Mouse (Mus musculus) right cerebral cortex, postnatal 4 days (tissue): ENCODE data around the gene Ccz1.
A peak's percentile ranks its signal among the peaks of the same experiment; 100 is the strongest.
"Not testable (repeated sequence)": the region's sequence is repeated elsewhere in the genome, so short reads cannot be mapped to it uniquely, and the experiment has no call there.

Experiments used
- DNase-seq: peaks from one replicate; pipeline ENCODE4 v3.0.0-alpha.2; 2022

The Ccz1 gene

GRCm38 (mm10) chr5:144014551-144015311 is at the start of gene Ccz1:
Gene Ccz1, minus strand, starts transcription at chr5:144014877.
- DNase-seq, result peak; percentile 71

GRCm38 (mm10) chr5:144064093-144064492 is 49.4 kb upstream of the Ccz1 start:
- no peak for DNase-seq

- DNase-seq, result no peak
Measured at GRCm38 (mm10) chr5:144054340-144054739, 39.7 kb upstream of the Ccz1 start.

- no peak for DNase-seq
Measured at GRCm38 (mm10) chr5:144053450-144053849, 38.8 kb upstream of the Ccz1 start.

- no peak for DNase-seq
Measured at GRCm38 (mm10) chr5:144051268-144051667, 36.6 kb upstream of the Ccz1 start.

GRCm38 (mm10) chr5:144049881-144050280 is 35.2 kb upstream of the Ccz1 start:
- DNase-seq, result no peak

- peak; percentile 22 for DNase-seq
Measured at GRCm38 (mm10) chr5:144047324-144047723, 32.6 kb upstream of the Ccz1 start.

- no peak for DNase-seq
Measured at GRCm38 (mm10) chr5:144043166-144043565, 28.5 kb upstream of the Ccz1 start.

- peak; percentile 81 for DNase-seq
Measured at GRCm38 (mm10) chr5:144040720-144041364, 26.2 kb upstream of the Ccz1 start.

- no peak for DNase-seq
Measured at GRCm38 (mm10) chr5:144039886-144040285, 25.2 kb upstream of the Ccz1 start.

GRCm38 (mm10) chr5:144039156-144039675 is 24.5 kb upstream of the Ccz1 start:
- no peak for DNase-seq

- DNase-seq, result no peak
Measured at GRCm38 (mm10) chr5:144036952-144037351, 22.3 kb upstream of the Ccz1 start.

- DNase-seq, result no peak
Measured at GRCm38 (mm10) chr5:144034567-144034966, 19.9 kb upstream of the Ccz1 start.

- DNase-seq, result no peak
Measured at GRCm38 (mm10) chr5:144032491-144032890, 17.8 kb upstream of the Ccz1 start.

GRCm38 (mm10) chr5:144026620-144027263 is 12.1 kb upstream of the Ccz1 start, which contains the start of gene Ocm:
Gene Ocm, minus strand, starts transcription at chr5:144026670.
- no peak for DNase-seq

- DNase-seq, result no peak
Measured at GRCm38 (mm10) chr5:144015845-144016244, 1.2 kb upstream of the Ccz1 start.

GRCm38 (mm10) chr5:144015312-144015650 is 604 bp upstream of the Ccz1 start:
- DNase-seq, result no peak

- not testable (repeated sequence) for DNase-seq
Measured at GRCm38 (mm10) chr5:144013366-144014134, 1.1 kb downstream of the Ccz1 start.

GRCm38 (mm10) chr5:144002461-144003192 is 12.1 kb downstream of the Ccz1 start:
- DNase-seq, result no peak

GRCm38 (mm10) chr5:143999409-143999808 is 15.3 kb downstream of the Ccz1 start:
- DNase-seq, result no peak

GRCm38 (mm10) chr5:143994632-143995365 is 19.9 kb downstream of the Ccz1 start:
- no peak for DNase-seq
